Mouse (Mus musculus) lung, embryonic 16.5 days (tissue): ENCODE measurements around the gene Creb3l1. TPM values are rescaled to one million over a fixed set of nuclear protein-coding genes. Genes with fewer than 3 reads are reported as not detected.

ENCODE experiments used
- ATAC-seq: fragments of 200-750 bp; cut with Nextera tagmentation; 2 replicates; pipeline ENCODE4 v1.8.0; 2017; ENCODE audit warnings: low read depth, mild to moderate bottlenecking, moderate library complexity
- H3K27ac ChIP-seq: fragments of 300-500 bp; sonication (generic); 2 replicates; pipeline ENCODE4 v1.5.1; 2014; ENCODE audit warnings: mild to moderate bottlenecking, control low read depth, low read length
- H3K27me3 ChIP-seq: fragments of 300-500 bp; sonication (generic); 2 replicates; pipeline ENCODE4 v1.6.1; 2014; ENCODE audit warnings: low read depth, low read length, mixed read lengths; ENCODE audit not compliant: control insufficient read depth, insufficient read depth
- H3K36me3 ChIP-seq: fragments of 300-500 bp; sonication (generic); 2 replicates; pipeline ENCODE4 v1.6.1; 2014; ENCODE audit warnings: low read length; ENCODE audit not compliant: control insufficient read depth, insufficient read depth
- H3K4me1 ChIP-seq: fragments of 300-500 bp; sonication (generic); replicated peaks from 2 replicates; pipeline ENCODE4 v1.6.1; 2014; ENCODE audit warnings: low read length, mixed read lengths; ENCODE audit not compliant: control insufficient read depth, insufficient read depth
- H3K4me2 ChIP-seq: fragments of 300-500 bp; sonication (generic); 2 replicates; pipeline ENCODE4 v1.6.1; 2014; ENCODE audit warnings: low read depth, low read length, control low read depth
- H3K4me3 ChIP-seq: fragments of 300-500 bp; sonication (generic); 2 replicates; pipeline ENCODE4 v1.5.1; 2014; ENCODE audit warnings: mild to moderate bottlenecking, low read length, control low read depth
- H3K9ac ChIP-seq: fragments of 300-500 bp; sonication (generic); 2 replicates; pipeline ENCODE4 v1.6.1; 2014; ENCODE audit warnings: low read length, control low read depth
- H3K9me3 ChIP-seq: fragments of 300-500 bp; sonication (generic); 2 replicates; pipeline ENCODE4 v1.6.1; 2016; ENCODE audit warnings: low read length; ENCODE audit not compliant: control insufficient read depth
- WGBS: fragments of 180-500 bp; shearing (Covaris S2); extraction: QIAGEN DNeasy Blood & Tissue Kit; methylation state at CpG from one replicate; pipeline ENCODE4 v1.1.7; 2014; 5-methylcytosine and 5-hydroxymethylcytosine counted together
- polyA plus RNA-seq: library from polyadenylated mRNA; unstranded; fragments of >200 nt; fragmentation: Nextera tagmentation; extraction: Ambion mirVana; gene quantifications from 2 replicates; pipeline ENCODE4 v1.2.1, GENCODE M21; 2015

Creb3l1 gene
- polyA plus RNA-seq, 1 experiment from 2014 or later = 15.1 TPM

GRCm38 (mm10) chr2:91978547-91978946 is 45.8 kb downstream of the Creb3l1 start:
- no peak overlapping the region for H3K9ac ChIP-seq
- ATAC-seq = peak; percentile 35; the same call in 1 of the 2 replicates
- WGBS = 17% methylated on average over 2 of the region's 2 CpGs

GRCm38 (mm10) chr2:91977960-91978359 is 46.3 kb downstream of the Creb3l1 start:
- Histone ChIP-seq H3K4me3 (no peak overlapping the region), H3K4me2 (no peak overlapping the region), H3K27me3 (peaks cover 32% of the 10 kb centered on the region), H3K27ac (no peak overlapping the region), H3K9ac (no peak overlapping the region), H3K4me1 (peaks cover 19% of the 10 kb centered on the region), H3K9me3 (no peaks in the 10 kb centered on the region), H3K36me3 (no peaks in the 10 kb centered on the region)
- 57% methylated on average over 4 of the region's 4 CpGs for WGBS
- ATAC-seq = no peak

More at GRCm38 (mm10) chr2:91978547-91978946, 45.8 kb downstream of the Creb3l1 start:
- Histone ChIP-seq H3K4me2 (no peak overlapping the region), H3K27me3 (peaks cover 30% of the 10 kb centered on the region), H3K4me1 (peaks cover 19% of the 10 kb centered on the region), H3K4me3 (no peak overlapping the region), H3K27ac (no peak overlapping the region), H3K36me3 (no peaks in the 10 kb centered on the region), H3K9me3 (no peaks in the 10 kb centered on the region)

GRCm38 (mm10) chr2:91975581-91976541 is 48.4 kb downstream of the Creb3l1 start, which contains the start of gene Dgkz:
Dgkz (minus strand) TSS chr2:91975864.
- Histone ChIP-seq H3K27me3 (peaks cover 32% of the 10 kb centered on the region), H3K27ac (no peak within 1 kb of the TSS), H3K4me3 (peak within 1 kb of the TSS; percentile 42), H3K9ac (peak within 1 kb of the TSS; percentile 53), H3K36me3 (no peaks in the 10 kb centered on the region), H3K9me3 (no peaks in the 10 kb centered on the region), H3K4me1 (peaks cover 38% of the 10 kb centered on the region), H3K4me2 (peak within 1 kb of the TSS; percentile 61)
- under 1% methylated on average over 78 of the region's 79 CpGs for WGBS
- ATAC-seq = no peak

- H3K27ac ChIP-seq = no peak overlapping the region
- H3K4me1 ChIP-seq = peaks cover 36% of the 10 kb centered on the region
- ATAC-seq = no peak
- no peaks in the 10 kb centered on the region for H3K36me3 ChIP-seq
- peaks cover 32% of the 10 kb centered on the region for H3K27me3 ChIP-seq
- no peak overlapping the region for H3K4me3 ChIP-seq
- no peaks in the 10 kb centered on the region for H3K9me3 ChIP-seq
- no peak overlapping the region for H3K4me2 ChIP-seq
- 54% methylated on average over 7 of the region's 7 CpGs for WGBS
- no peak overlapping the region for H3K9ac ChIP-seq
These were observed 50.7 kb downstream of the Creb3l1 start for GRCm38 (mm10) chr2:91973416-91974135.

- no peak overlapping the region; the same call in 1 of the 2 replicates for H3K4me2 ChIP-seq
- peak overlapping the region; percentile 94 for H3K27ac ChIP-seq
- WGBS = 17% methylated on average over 13 of the region's 13 CpGs
- peak overlapping the region; percentile 5; the same call in 1 of the 2 replicates for H3K9ac ChIP-seq
- peaks cover 30% of the 10 kb centered on the region for H3K4me1 ChIP-seq
- H3K9me3 ChIP-seq = no peaks in the 10 kb centered on the region
- no peak overlapping the region for H3K4me3 ChIP-seq
- H3K36me3 ChIP-seq = no peaks in the 10 kb centered on the region
- ATAC-seq = peak; percentile 66
- peaks cover 31% of the 10 kb centered on the region for H3K27me3 ChIP-seq
These were observed 52.2 kb downstream of the Creb3l1 start for GRCm38 (mm10) chr2:91972121-91972566.

GRCm38 (mm10) chr2:91971231-91972097 is 52.8 kb downstream of the Creb3l1 start:
- Histone ChIP-seq H3K9ac (peak overlapping the region; percentile 43), H3K27me3 (peaks cover 25% of the 10 kb centered on the region), H3K4me1 (peaks cover 30% of the 10 kb centered on the region), H3K36me3 (no peaks in the 10 kb centered on the region), H3K27ac (peak overlapping the region; percentile 94), H3K4me2 (peak overlapping the region; percentile 40), H3K4me3 (no peak overlapping the region), H3K9me3 (no peaks in the 10 kb centered on the region)
- WGBS = 19% methylated on average over 21 of the region's 21 CpGs
- ATAC-seq = peak; percentile 63

GRCm38 (mm10) chr2:91967962-91968361 is 56.3 kb downstream of the Creb3l1 start:
- peaks cover 33% of the 10 kb centered on the region for H3K4me1 ChIP-seq
- H3K4me3 ChIP-seq = no peak overlapping the region
- H3K36me3 ChIP-seq = no peaks in the 10 kb centered on the region
- peak overlapping the region; percentile 90 for H3K27ac ChIP-seq
- WGBS = 43% methylated on average over 11 of the region's 11 CpGs
- no peak overlapping the region for H3K4me2 ChIP-seq
- no peak for ATAC-seq
- H3K27me3 ChIP-seq = no peaks in the 10 kb centered on the region
- H3K9ac ChIP-seq = peak overlapping the region; percentile 46
- no peaks in the 10 kb centered on the region for H3K9me3 ChIP-seq

- H3K36me3 ChIP-seq = no peaks in the 10 kb centered on the region
- no peak for ATAC-seq
- H3K9ac ChIP-seq = no peak overlapping the region
- no peaks in the 10 kb centered on the region for H3K27me3 ChIP-seq
- H3K9me3 ChIP-seq = no peaks in the 10 kb centered on the region
- H3K27ac ChIP-seq = no peak overlapping the region
- H3K4me1 ChIP-seq = peaks cover 34% of the 10 kb centered on the region
- H3K4me2 ChIP-seq = no peak overlapping the region
- 69% methylated on average over 5 of the region's 5 CpGs for WGBS
- no peak overlapping the region for H3K4me3 ChIP-seq
These were observed 57.9 kb downstream of the Creb3l1 start for GRCm38 (mm10) chr2:91966367-91966766.
